Mouse (Mus musculus): ENCODE measurements around the gene Psmg4. TPM values are rescaled to one million over a fixed set of nuclear protein-coding genes. Genes with fewer than 3 reads are reported as not detected.
A peak's percentile ranks its signal among the peaks of the same experiment; 100 is the strongest.

Gene Psmg4
- polyA plus RNA-seq, 1 experiment: 69.2 TPM

GRCm38 (mm10) chr13:34148767-34149392, 13.9 kb upstream of the Psmg4 start:
- DNase-seq (ENCODE audit: low spot score): peak; percentile 26

GRCm38 (mm10) chr13:34149463-34150176, 13.1 kb upstream of the Psmg4 start:
- no peak for DNase-seq (ENCODE audit: low spot score)

- DNase-seq (ENCODE audit: low spot score): no peak
Observed at GRCm38 (mm10) chr13:34150271-34151027, 12.3 kb upstream of the Psmg4 start.

GRCm38 (mm10) chr13:34151425-34151824, 11.3 kb upstream of the Psmg4 start:
- no peak for DNase-seq (ENCODE audit: low spot score)

GRCm38 (mm10) chr13:34152695-34153094, 10.1 kb upstream of the Psmg4 start:
- DNase-seq (ENCODE audit: low spot score): no peak

- DNase-seq (ENCODE audit: low spot score): no peak
Observed at GRCm38 (mm10) chr13:34153254-34154011, 9.3 kb upstream of the Psmg4 start.

GRCm38 (mm10) chr13:34154217-34154930, 8.4 kb upstream of the Psmg4 start:
- no peak for DNase-seq (ENCODE audit: low spot score)

- DNase-seq (ENCODE audit: low spot score): no peak
Observed at GRCm38 (mm10) chr13:34154931-34155272, 7.9 kb upstream of the Psmg4 start.

GRCm38 (mm10) chr13:34156133-34156839, 6.5 kb upstream of the Psmg4 start:
- DNase-seq (ENCODE audit: low spot score): no peak

- DNase-seq (ENCODE audit: low spot score): no peak
Observed at GRCm38 (mm10) chr13:34156840-34157185, 6.0 kb upstream of the Psmg4 start.

GRCm38 (mm10) chr13:34157596-34158157, 5.1 kb upstream of the Psmg4 start:
- no peak for DNase-seq (ENCODE audit: low spot score)

- DNase-seq (ENCODE audit: low spot score): no peak
Observed at GRCm38 (mm10) chr13:34159926-34160325, 2.8 kb upstream of the Psmg4 start.

GRCm38 (mm10) chr13:34163304-34163975, 676 bp downstream of the Psmg4 start:
- DNase-seq (ENCODE audit: low spot score): no peak

- no peak for DNase-seq (ENCODE audit: low spot score)
Observed at GRCm38 (mm10) chr13:34174025-34174424, 11.3 kb downstream of the Psmg4 start.

- DNase-seq (ENCODE audit: low spot score): no peak
Observed at GRCm38 (mm10) chr13:34181624-34182023, 18.9 kb downstream of the Psmg4 start.

GRCm38 (mm10) chr13:34185371-34185770, 22.6 kb downstream of the Psmg4 start:
- DNase-seq (ENCODE audit: low spot score): no peak

GRCm38 (mm10) chr13:34187571-34187970, 24.8 kb downstream of the Psmg4 start:
- no peak for DNase-seq (ENCODE audit: low spot score)

GRCm38 (mm10) chr13:34192414-34193191, 29.8 kb downstream of the Psmg4 start:
- no peak for DNase-seq (ENCODE audit: low spot score)

GRCm38 (mm10) chr13:34193384-34193783, 30.6 kb downstream of the Psmg4 start:
- no peak for DNase-seq (ENCODE audit: low spot score)
